Mouse (Mus musculus) stomach, postnatal 0 days (tissue): ENCODE measurements at regions not wholly inside any gene's neighbourhood (a gene's known extent, or its start where the extent isn't known, plus 50 kb on each side); places are given as distances from the start of the nearest gene placed in this dataset.

ENCODE experiments used
- CTCF ChIP-seq: IDR thresholded peaks from 2 replicates; pipeline ENCODE4 v1.5.1; 2016; ENCODE audit warnings: antibody characterized with exemption, low read depth, mild to moderate bottlenecking, moderate library complexity
- EP300 ChIP-seq: optimal IDR thresholded peaks from 2 replicates; pipeline ENCODE3; 2016; ENCODE audit warnings: antibody characterized with exemption

GRCm38 (mm10) chr15:50498716-50499115 is 3386.0 kb upstream of the Gm7489 start:
- TF ChIP-seq CTCF (no peak), EP300 (no peak)
